Mouse (Mus musculus) colon, adult 2 months (tissue): ENCODE data around the gene Ube2dnl2. TPM values are rescaled to one million over a fixed set of nuclear protein-coding genes. Genes with fewer than 3 reads are reported as not detected.

Experiments used
- polyA plus RNA-seq: library from polyadenylated mRNA; depleted of rRNA; stranded (reverse); fragments of >200 nt; gene quantifications from 2 replicates; pipeline ENCODE4 v1.2.3, GENCODE M21; 2012; rRNA removed

Ube2dnl2 gene
- not detected in 2 replicates for polyA plus RNA-seq

DNA sequence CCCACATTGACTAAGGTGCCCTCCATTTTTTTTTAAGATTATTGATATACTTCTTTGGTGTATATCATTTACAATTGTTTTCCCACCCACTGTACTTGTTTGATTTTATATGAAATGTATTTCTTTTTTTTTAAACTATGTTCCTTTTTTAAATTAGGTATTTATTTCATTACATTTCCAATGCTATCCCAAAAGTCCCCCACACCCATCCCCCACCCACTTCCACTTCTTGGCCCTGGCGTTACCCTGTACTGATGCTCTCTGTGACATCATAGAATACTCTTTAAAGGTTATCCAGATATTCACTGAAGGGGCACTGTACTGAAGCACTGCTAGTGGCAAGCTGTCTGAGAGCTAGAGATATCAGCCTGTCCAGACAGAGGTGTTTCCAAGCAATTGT is at the start of gene Ube2dnl2:
Ube2dnl2 (plus strand) TSS at position 301 of the 400 bp plus-strand sequence.

DNA sequence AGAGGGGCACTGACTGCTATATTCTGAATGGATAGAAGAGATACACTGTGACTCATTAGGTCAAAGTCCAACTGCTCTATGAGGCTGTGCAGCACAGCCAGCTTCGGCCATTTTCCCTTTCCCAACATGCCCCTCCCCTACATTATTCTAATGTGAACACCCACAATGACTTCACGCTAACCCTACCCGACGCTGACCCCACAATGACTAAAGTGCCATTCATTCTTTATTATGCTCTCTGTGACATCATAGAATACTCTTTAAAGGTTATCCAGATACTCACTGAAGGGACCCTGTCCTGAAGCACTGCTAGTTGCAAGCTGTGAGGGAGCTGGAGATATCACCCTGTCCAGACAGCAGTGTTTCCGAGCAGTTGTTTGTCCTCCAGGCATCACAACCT is 2.7 kb upstream of the Ube2dnl2 start, which contains the start of gene Ube2dnl1:
Ube2dnl1 (plus strand) TSS at position 301 of the 400 bp plus-strand sequence.

Other genes starting within 250 kb of the Ube2dnl2 start
- gene Ube2dnl1, start 2.6 kb upstream of the Ube2dnl2 start, polyA plus RNA-seq, result not detected in 2 replicates